Mouse (Mus musculus) cerebellum, adult 11-12 months (tissue): ENCODE results near the gene Tubgcp6.

ENCODE experiments used
- DNase-seq: peaks from one replicate; pipeline ENCODE4 v3.0.0; 2022

Gene Tubgcp6

GRCm38 (mm10) chr15:89062518-89062910, 60.4 kb downstream of the Tubgcp6 start:
- peak; percentile 40 for DNase-seq

GRCm38 (mm10) chr15:89061761-89062517, 61.0 kb downstream of the Tubgcp6 start:
- DNase-seq, result peak; percentile 43

- peak; percentile 50 for DNase-seq
These were observed 62.0 kb downstream of the Tubgcp6 start for GRCm38 (mm10) chr15:89060811-89061460.

- peak; percentile 75 for DNase-seq
These were observed 62.8 kb downstream of the Tubgcp6 start for GRCm38 (mm10) chr15:89060032-89060681.

GRCm38 (mm10) chr15:89059161-89059931, 63.6 kb downstream of the Tubgcp6 start, which contains the start of gene Panx2:
Gene Panx2, plus strand, starts transcription at chr15:89059734.
- peak; percentile 80 for DNase-seq

- DNase-seq, result peak; percentile 54
These were observed 64.2 kb downstream of the Tubgcp6 start for GRCm38 (mm10) chr15:89058736-89059135.

- DNase-seq, result no peak
These were observed 68.2 kb downstream of the Tubgcp6 start for GRCm38 (mm10) chr15:89054666-89055065.
